Mouse (Mus musculus): ENCODE results near the gene Mtfr2.
A peak's percentile ranks its signal among the peaks of the same experiment; 100 is the strongest.

Gene Mtfr2

GRCm38 (mm10) chr10:20379071-20379735 is 31.6 kb downstream of the Mtfr2 start:
- DNase-seq: no peak

DNA sequence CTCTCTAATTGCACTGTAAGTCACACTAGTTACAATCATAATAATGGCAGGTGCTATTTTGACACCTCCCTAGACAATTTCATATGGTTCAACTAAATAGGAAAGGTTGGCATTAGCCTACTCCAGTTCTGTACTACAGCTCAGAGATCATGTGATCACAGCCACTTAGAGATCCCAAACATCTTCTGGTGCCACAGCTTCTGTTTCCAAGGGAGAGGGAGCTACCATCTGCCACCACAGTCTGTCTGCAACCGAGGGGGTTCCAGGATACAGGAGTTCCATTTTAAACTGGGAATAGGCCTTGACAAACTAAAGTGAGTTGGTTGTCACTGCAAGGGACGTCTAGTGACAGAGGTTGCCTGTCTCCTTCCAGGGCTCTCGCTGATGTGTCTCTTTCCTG is 33.2 kb downstream of the Mtfr2 start:
- peak; percentile 4 for DNase-seq

GRCm38 (mm10) chr10:20381352-20381751 is 33.8 kb downstream of the Mtfr2 start:
- DNase-seq: no peak

GRCm38 (mm10) chr10:20382807-20383419 is 35.3 kb downstream of the Mtfr2 start:
- no peak for DNase-seq

GRCm38 (mm10) chr10:20390568-20390967 is 43.0 kb downstream of the Mtfr2 start:
- no peak for DNase-seq

GRCm38 (mm10) chr10:20394815-20395214 is 47.2 kb downstream of the Mtfr2 start:
- no peak for DNase-seq

DNA sequence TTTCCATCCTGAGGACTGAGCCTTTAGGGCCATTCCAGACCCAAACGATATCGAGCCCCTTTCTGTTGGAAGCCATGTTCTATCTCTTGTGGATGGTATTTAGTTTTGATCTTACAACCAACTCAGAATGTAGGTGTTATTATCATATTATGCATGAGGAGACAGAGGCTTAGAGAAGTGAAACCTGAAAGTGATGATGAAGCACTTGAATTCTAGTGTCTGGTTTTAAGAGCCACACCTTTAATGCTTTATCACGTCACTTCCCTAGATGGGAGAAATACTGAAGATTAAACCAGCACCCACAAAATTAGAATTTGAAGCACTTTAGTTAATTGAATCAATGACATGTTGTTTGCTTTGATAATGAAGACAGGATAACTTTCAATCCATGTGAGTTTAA is 48.2 kb downstream of the Mtfr2 start:
- DNase-seq: no peak

DNA sequence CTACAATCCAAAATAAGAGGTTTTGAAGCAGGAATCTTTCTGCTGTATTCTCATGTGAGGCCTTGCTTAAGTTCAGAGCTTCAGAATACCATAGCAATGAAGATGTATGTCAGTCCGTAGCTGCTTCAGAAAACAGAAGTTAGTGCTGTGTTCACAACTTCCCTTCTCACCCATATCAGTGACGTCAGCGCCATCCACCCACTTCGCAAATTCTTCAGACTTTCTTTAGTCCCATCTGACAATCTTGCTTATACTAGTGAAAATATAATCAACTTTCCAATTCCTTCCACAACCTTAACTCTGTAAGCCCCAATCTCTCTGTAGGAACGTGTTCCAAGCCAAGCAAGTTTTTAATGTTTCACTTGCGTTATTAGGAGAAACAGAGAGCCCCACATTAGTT is 50.7 kb downstream of the Mtfr2 start:
- no peak for DNase-seq

GRCm38 (mm10) chr10:20398641-20399390 is 51.2 kb downstream of the Mtfr2 start:
- DNase-seq: no peak

DNA sequence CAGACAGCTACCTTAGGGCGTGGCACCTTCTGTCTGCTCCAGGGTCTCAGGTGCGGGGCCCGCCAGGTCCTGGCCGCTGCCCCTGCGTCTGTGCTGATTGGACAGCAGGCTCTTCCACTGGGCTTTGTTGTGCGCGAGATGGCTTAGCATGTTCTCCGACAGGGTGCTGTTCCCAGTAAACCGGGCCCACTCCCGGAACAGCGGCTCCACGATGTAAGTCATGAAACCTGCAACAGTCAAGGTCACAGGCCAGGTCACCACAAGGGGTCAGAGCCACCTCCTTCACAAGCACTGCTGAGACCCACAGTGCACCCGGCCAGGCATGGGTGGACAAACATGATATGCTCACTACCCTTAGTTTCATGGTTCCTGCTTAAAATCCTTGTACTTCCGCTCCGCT is 52.8 kb downstream of the Mtfr2 start:
- DNase-seq: no peak

DNA sequence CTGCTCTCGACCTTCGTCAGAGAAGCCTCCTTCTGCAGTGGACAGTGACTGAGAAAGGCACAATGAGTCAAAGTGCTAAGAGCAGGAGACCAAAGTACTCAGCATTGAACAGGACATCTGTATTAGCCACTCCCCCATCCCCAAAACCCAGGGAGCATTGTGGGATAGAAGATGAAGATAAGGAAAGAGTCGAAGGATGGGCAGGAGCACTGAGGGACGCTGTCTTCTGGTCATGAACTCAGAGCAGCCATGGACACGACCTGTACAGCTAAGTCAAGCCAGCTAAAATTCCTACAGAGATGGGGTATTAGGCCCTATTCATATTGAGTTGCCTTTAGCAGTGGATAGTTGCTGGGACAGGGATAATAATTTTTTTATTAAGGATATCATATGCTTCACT is 55.4 kb downstream of the Mtfr2 start:
- no peak for DNase-seq

DNA sequence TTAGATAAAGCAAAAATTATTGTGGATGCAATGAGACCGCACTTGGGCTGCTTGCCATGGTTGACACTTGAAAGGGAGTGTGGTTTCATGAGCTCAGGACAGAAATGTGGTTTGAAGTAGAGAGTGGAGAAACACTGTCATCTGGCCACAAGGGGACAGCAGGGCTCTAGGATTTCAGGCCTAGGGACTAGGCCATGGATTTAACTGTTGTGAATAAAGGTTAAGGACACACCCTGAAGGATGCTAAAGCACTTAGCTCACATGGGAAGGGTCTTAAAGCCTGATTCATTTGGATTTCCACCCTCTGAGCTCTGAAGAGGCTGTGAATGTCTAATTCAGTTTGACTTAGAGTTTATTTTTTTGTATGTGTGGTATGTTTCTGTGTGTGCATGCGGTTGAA is 57.9 kb downstream of the Mtfr2 start:
- no peak for DNase-seq

DNA sequence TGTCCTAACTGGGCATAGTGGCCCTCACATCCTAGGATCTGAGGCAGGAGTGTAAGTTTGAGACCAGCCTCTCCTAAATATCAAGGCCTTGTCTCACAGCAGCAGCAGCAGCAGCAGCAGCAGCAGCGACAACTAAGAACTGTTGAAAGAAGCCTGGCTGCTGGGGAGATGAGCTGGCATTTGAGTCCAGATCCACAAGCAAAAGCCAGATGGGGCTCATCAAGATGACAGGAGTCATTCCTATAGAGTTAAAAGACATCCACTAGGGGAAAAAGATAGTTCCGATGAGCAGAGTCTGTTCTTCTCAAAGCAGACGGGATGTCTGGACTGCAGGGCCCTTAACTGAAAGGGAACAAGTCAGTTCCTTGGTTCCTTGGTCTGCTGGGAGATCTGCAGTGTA is 60.8 kb downstream of the Mtfr2 start:
- DNase-seq: no peak

- DNase-seq: no peak
Measured at GRCm38 (mm10) chr10:20409181-20409580, 61.6 kb downstream of the Mtfr2 start.

Measured in cerebellum, adult 11 months (tissue).